Mouse (Mus musculus) CH12.LX (cell line): Measurements from ENCODE around the gene Kalrn. TPM values are rescaled to one million over a fixed set of nuclear protein-coding genes. Genes with fewer than 3 reads are reported as not detected.

Experiments used
- DNase-seq: peaks from one replicate; pipeline ENCODE4 v3.0.0-alpha.2; 2013; ENCODE audit errors: extremely low read depth
- H3K27ac ChIP-seq: 2 replicates; pipeline ENCODE4 v1.5.1; 2012; ENCODE audit warnings: low read depth, mild to moderate bottlenecking, control low read depth, moderate library complexity; ENCODE audit not compliant: insufficient read depth
- H3K27me3 ChIP-seq: replicated peaks from 2 replicates; pipeline ENCODE3; 2012; ENCODE audit warnings: inconsistent platforms
- H3K36me3 ChIP-seq, 2 experiments: replicated peaks in 1 of 2; 2 replicates each; pipeline versions ENCODE3 to v1.6.1; 2012; ENCODE audit warnings: inconsistent platforms in 1 of 2, low read length in 1 of 2, mild to moderate bottlenecking in 1 of 2, mixed read lengths in 1 of 2, moderate library complexity in 1 of 2; ENCODE audit not compliant: control insufficient read depth in 1 of 2, insufficient read depth in 1 of 2
- H3K4me1 ChIP-seq, 2 experiments: 2 replicates each; pipeline ENCODE4 v1.6.1; 2012; ENCODE audit warnings: inconsistent platforms in 1 of 2, moderate library complexity in 1 of 2; ENCODE audit not compliant: insufficient read depth in 2 of 2, control insufficient read depth in 1 of 2
- H3K4me2 ChIP-seq: 2 replicates; pipeline ENCODE4 v1.6.1; 2012; ENCODE audit warnings: low read depth, mild to moderate bottlenecking, control low read depth; ENCODE audit not compliant: poor library complexity, insufficient read depth, severe bottlenecking
- H3K4me3 ChIP-seq, 3 experiments: fragments of 150-350 bp in 1 of 3; sonication (generic) in 1 of 3; replicated peaks in 1 of 3; 2 replicates each; pipeline versions ENCODE3 to v1.5.1; 2011 to 2012; ENCODE audit warnings: low read depth in 2 of 3, low read length in 2 of 3, mild to moderate bottlenecking in 2 of 3, moderate library complexity in 2 of 3, control low read depth in 1 of 3, improper control_type of control experiment in 1 of 3, inconsistent platforms in 1 of 3, mixed read lengths in 1 of 3; ENCODE audit not compliant: poor library complexity in 1 of 3
- H3K79me2 ChIP-seq: replicated peaks from 2 replicates; pipeline ENCODE4 v1.6.1; 2012; ENCODE audit warnings: mild to moderate bottlenecking, moderate library complexity; ENCODE audit not compliant: control insufficient read depth, poor library complexity, insufficient read depth, severe bottlenecking; ENCODE audit errors: extremely low read depth
- H3K9ac ChIP-seq: 2 replicates; pipeline ENCODE4 v1.6.1; 2012; ENCODE audit warnings: low read depth, mild to moderate bottlenecking, control low read depth, moderate library complexity; ENCODE audit not compliant: insufficient read depth
- H3K9me3 ChIP-seq: replicated peaks from 2 replicates; pipeline ENCODE3; 2012; ENCODE audit warnings: low read length, inconsistent platforms, mixed read lengths
- CTCF ChIP-seq, 2 experiments: IDR thresholded peaks in 1 of 2; conservative IDR thresholded peaks in 1 of 2; 2 replicates each; pipeline ENCODE4 v1.5.1; 2011 to 2012; ENCODE audit warnings: low read depth in 2 of 2, low read length in 2 of 2, improper control_type of control experiment in 1 of 2, inconsistent platforms in 1 of 2, mild to moderate bottlenecking in 1 of 2, moderate library complexity in 1 of 2
- EP300 ChIP-seq: IDR thresholded peaks from 2 replicates; pipeline ENCODE4 v1.6.1; 2011; ENCODE audit warnings: low read length, improper control_type of control experiment
- ETS1 ChIP-seq: conservative IDR thresholded peaks from 2 replicates; pipeline ENCODE4 v1.6.1; 2012; ENCODE audit warnings: low read depth, mild to moderate bottlenecking, inconsistent platforms, low read length, improper control_type of control experiment, moderate library complexity
- JUN ChIP-seq: IDR thresholded peaks from 2 replicates; pipeline ENCODE4 v1.6.1; 2011; ENCODE audit warnings: low read depth, mild to moderate bottlenecking, low read length, improper control_type of control experiment, moderate library complexity; ENCODE audit not compliant: insufficient read depth
- MAX ChIP-seq: IDR thresholded peaks from 2 replicates; pipeline ENCODE4 v1.6.1; 2011; ENCODE audit warnings: low read length, improper control_type of control experiment
- MXI1 ChIP-seq: IDR thresholded peaks from 2 replicates; pipeline ENCODE4 v1.6.1; 2011; ENCODE audit warnings: mild to moderate bottlenecking, low read depth, low read length, improper control_type of control experiment
- MYC ChIP-seq: IDR thresholded peaks from 2 replicates; pipeline ENCODE4 v1.6.1; 2011; ENCODE audit warnings: low read depth, mild to moderate bottlenecking, improper control_type of control experiment, low read length
- NELFE ChIP-seq: IDR thresholded peaks from 2 replicates; pipeline ENCODE4 v1.6.1; 2011; ENCODE audit warnings: low read depth, low read length, improper control_type of control experiment
- POLR2AphosphoS2 ChIP-seq: IDR thresholded peaks from 2 replicates; pipeline ENCODE4 v1.6.1; 2011; ENCODE audit warnings: low read depth, low read length, improper control_type of control experiment
- RAD21 ChIP-seq: IDR thresholded peaks from 2 replicates; pipeline ENCODE4 v1.6.1; 2011; ENCODE audit warnings: low read depth, mild to moderate bottlenecking, low read length, improper control_type of control experiment, moderate library complexity
- SIN3A ChIP-seq: IDR thresholded peaks from 2 replicates; pipeline ENCODE4 v1.6.1; 2012; ENCODE audit warnings: low read length, improper control_type of control experiment, inconsistent platforms
- SMC3 ChIP-seq: IDR thresholded peaks from 2 replicates; pipeline ENCODE4 v1.6.1; 2011; ENCODE audit warnings: low read depth, low read length, improper control_type of control experiment
- TCF12 ChIP-seq: IDR thresholded peaks from 2 replicates; pipeline ENCODE4 v1.6.1; 2014; ENCODE audit warnings: low read depth, mild to moderate bottlenecking, inconsistent platforms, low read length, improper control_type of control experiment
- USF1 ChIP-seq: IDR thresholded peaks from 2 replicates; pipeline ENCODE4 v1.6.1; 2014; ENCODE audit warnings: low read depth, mild to moderate bottlenecking, inconsistent platforms, low read length, improper control_type of control experiment
- USF2 ChIP-seq: conservative IDR thresholded peaks from 2 replicates; pipeline ENCODE4 v1.6.1; 2011; ENCODE audit warnings: low read depth, low read length, improper control_type of control experiment
- ZC3H11A ChIP-seq: IDR thresholded peaks from 2 replicates; pipeline ENCODE4 v1.6.1; 2012; ENCODE audit warnings: low read depth, mild to moderate bottlenecking, inconsistent platforms, low read length, improper control_type of control experiment
- ZKSCAN1 ChIP-seq: IDR thresholded peaks from 2 replicates; pipeline ENCODE4 v1.6.1; 2012; ENCODE audit warnings: low read depth, inconsistent platforms, low read length, improper control_type of control experiment, borderline replicate concordance
- ZMIZ1 ChIP-seq: IDR thresholded peaks from 2 replicates; pipeline ENCODE4 v1.6.1; 2012; ENCODE audit warnings: low read depth, mild to moderate bottlenecking, inconsistent platforms, low read length, improper control_type of control experiment
- dilution Hi-C: fragments of 300-500 bp; cut with MboI; formaldehyde crosslinking; loops from 2 replicates; pipeline ENCODE4 v1.14.3; 2020; ENCODE audit warnings: low sequenced_read_pairs; ENCODE audit not compliant: extremely low pct_unique_long_range_greater_than_20kb, extremely low pct_ligation_motif_present
- in situ Hi-C: fragments of 300-500 bp; cut with MboI; formaldehyde crosslinking; loops from 3 replicates; pipeline ENCODE4 v1.14.3; 2019; ENCODE audit warnings: low sequenced_read_pairs, low pct_ligation_motif_present, low pct_unique_long_range_greater_than_20kb, mixed read lengths
- polyA plus RNA-seq: library from polyadenylated mRNA; unstranded; fragments of >175 nt; gene quantifications from 2 replicates; pipeline ENCODE4 v1.2.1, GENCODE M21; 2012; ENCODE audit warnings: low read depth; ENCODE audit not compliant: insufficient read length
- total RNA-seq, 2 experiments: library from RNA; depleted of rRNA; stranded (reverse); fragments of 300-350 nt in 1 of 2; fragments of >200 nt in 1 of 2; gene quantifications; 2 replicates each; pipeline ENCODE4 v1.2.3; 2012 to 2014

Gene Kalrn
- total and polyA plus RNA-seq, 3 experiments, result 0.08 to 0.09 TPM; not detected in 1

DNA sequence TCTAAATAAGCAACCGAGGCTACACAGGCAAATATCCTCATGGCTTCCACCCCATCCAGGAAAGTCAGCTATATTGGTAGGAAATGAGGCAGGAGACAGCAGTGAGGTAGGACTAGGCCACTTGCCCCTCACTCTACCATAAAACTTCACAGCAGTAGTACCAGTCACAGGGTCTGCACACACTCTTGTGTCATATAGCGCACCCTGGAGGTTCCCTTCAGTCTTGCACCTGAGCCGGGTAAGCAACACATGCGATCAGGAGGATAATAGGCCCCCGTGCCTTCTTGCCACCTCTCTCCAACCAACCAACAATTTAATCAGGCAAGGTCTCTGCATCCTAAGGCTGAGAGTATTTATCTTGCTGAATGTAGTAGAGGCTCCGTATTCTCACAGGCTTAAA, 278.8 kb downstream of the Kalrn start:
- no peaks in the 10 kb centered on the region for H3K9me3 ChIP-seq
- H3K4me1 ChIP-seq, result peaks cover under 1 to 7% of the 10 kb centered on the region in 2 experiments; a peak in 2 of 4 replicates
- DNase-seq, result peak; percentile 40
- no peak overlapping the region for H3K4me3 ChIP-seq
- in situ Hi-C loops (no loop called here), dilution Hi-C loops (no loop called here)
- no peak overlapping the region for H3K9ac ChIP-seq
- no peak overlapping the region for H3K4me2 ChIP-seq
- H3K27me3 ChIP-seq, result peaks cover 79% of the 10 kb centered on the region
- TF ChIP-seq RAD21 (peak; percentile 37), ZC3H11A (no peak), CTCF (conservative IDR thresholded peaks at IDR 0.05 in 1 of 2, IDR thresholded peaks at IDR 0.05 in 1 of 2; ENCODE audit: low read depth in 2 of 2, low read length in 2 of 2) (peak; percentile 55 to 70; a peak in 3 of 4 replicates), SMC3 (peak; percentile 60), ZMIZ1 (no peak)
- H3K79me2 ChIP-seq, result no peaks in the 10 kb centered on the region
- no peaks in the 10 kb centered on the region for H3K36me3 ChIP-seq
- H3K27ac ChIP-seq, result no peak overlapping the region

DNA sequence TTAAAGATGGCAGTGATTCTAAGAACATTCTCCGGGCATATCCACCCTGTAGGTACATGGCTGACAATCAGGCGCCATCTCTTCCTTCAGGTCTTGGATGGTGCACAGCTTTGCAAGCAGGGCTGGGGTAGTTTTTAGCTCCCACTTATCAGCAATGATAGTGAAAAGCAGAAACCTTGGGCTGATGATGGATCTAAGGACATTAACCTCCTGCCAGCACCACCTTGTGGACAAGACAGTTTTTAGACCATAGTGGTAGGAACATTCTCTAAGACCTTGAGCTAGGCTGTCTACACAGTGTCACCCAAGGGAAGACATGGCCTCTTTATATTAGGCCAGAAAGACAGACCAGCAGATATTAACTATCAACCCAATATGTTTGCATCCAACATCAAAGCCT, 279.7 kb downstream of the Kalrn start:
- no peak overlapping the region for H3K27ac ChIP-seq
- peak; percentile 12 for DNase-seq
- no peak overlapping the region for H3K4me3 ChIP-seq
- peaks cover 76% of the 10 kb centered on the region for H3K27me3 ChIP-seq
- dilution Hi-C loops (no loop called here), in situ Hi-C loops (no loop called here)
- no peaks in the 10 kb centered on the region for H3K9me3 ChIP-seq
- TF ChIP-seq NELFE (no peak), MXI1 (no peak), ZKSCAN1 (no peak), MAX (no peak), RAD21 (peak; percentile 31), SMC3 (peak; percentile 62), USF1 (no peak), MYC (no peak), USF2 (no peak), ETS1 (no peak), EP300 (no peak), TCF12 (no peak), JUN (no peak), SIN3A (no peak), POLR2AphosphoS2 (no peak), CTCF (conservative IDR thresholded peaks at IDR 0.05 in 1 of 2, IDR thresholded peaks at IDR 0.05 in 1 of 2; ENCODE audit: low read depth in 2 of 2, low read length in 2 of 2) (peak in 1 of 2 experiments; percentile 61; a peak in 2 of 4 replicates)
- no peaks in the 10 kb centered on the region for H3K79me2 ChIP-seq
- no peaks in the 10 kb centered on the region for H3K36me3 ChIP-seq
- H3K4me2 ChIP-seq, result no peak overlapping the region
- peaks cover 3 to 11% of the 10 kb centered on the region in 2 experiments; a peak in 2 of 4 replicates for H3K4me1 ChIP-seq
- no peak overlapping the region for H3K9ac ChIP-seq
